ENCODE assay signal across 21 mouse cellular contexts in the genomic region with DNA sequence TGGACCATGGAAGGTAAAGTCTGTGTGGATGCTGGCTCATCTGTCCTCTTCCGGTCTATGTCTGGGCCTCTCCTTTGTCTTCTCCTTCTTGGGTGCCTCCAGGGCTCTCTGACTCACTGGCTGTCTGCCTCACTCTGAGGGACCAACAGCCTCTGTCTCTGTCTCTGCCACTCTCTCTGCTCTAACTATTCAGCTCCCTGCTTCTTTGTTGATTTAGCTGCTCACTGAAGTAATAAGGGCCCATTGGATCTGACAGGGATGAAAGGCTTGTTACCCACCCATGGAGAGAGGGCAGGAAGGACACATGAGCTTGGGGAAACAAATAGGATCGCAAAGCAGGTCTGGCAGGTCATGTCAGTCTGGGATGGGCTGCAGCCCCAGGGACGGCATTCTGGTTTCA. TPM values are rescaled to one million over a fixed set of nuclear protein-coding genes. Genes with fewer than 3 reads are reported as not detected.
DNase-seq lines count a peak whose midpoint lies in the region; ATAC-seq and TF ChIP-seq lines count a peak whose summit lies in the region.
"Had no signal": no experiment of that assay in that cellular context is flagged by ENCODE, and none has a peak within 500 bp of the region (broad histone marks: within the 10 kb centered on the region; RNA-seq: fewer than 3 reads in every experiment).

No protein-coding gene starts in this region.

- H3K36me3 ChIP-seq in kidney, embryonic 14.5 days (ENCODE audit: control insufficient read depth, insufficient read depth, low read length): no peaks in the 10 kb centered on the region
- no peaks in the 10 kb centered on the region for H3K36me3 ChIP-seq in kidney, adult 2 months (ENCODE audit: control insufficient read depth, insufficient read depth, low read length)
- H3K36me3 ChIP-seq in kidney, embryonic 16.5 days (ENCODE audit: insufficient read depth, low read length): no peaks in the 10 kb centered on the region
- H3K36me3 ChIP-seq in lung, embryonic 14.5 days (ENCODE audit: insufficient read depth): no peaks in the 10 kb centered on the region
- H3K36me3 ChIP-seq: embryonic facial prominence, embryonic 13.5 days; embryonic facial prominence, embryonic 15.5 days; forebrain, embryonic 10.5 days; forebrain, embryonic 12.5 days; G1E had no signal

- no peak for TF ChIP-seq CTCF in kidney, adult 2 months (conservative IDR thresholded peaks at IDR 0.05; ENCODE audit: insufficient read depth, insufficient read length, low read depth, low read length)
- no peak for TF ChIP-seq CTCF in lung, embryonic 14.5 days (IDR thresholded peaks at IDR 0.05; ENCODE audit: low read depth)
- no peak for TF ChIP-seq CTCF in lung, adult 2 months (IDR thresholded peaks at IDR 0.05; ENCODE audit: insufficient read depth, low read length)

- H3K9me3 ChIP-seq in kidney, embryonic 14.5 days (ENCODE audit: control insufficient read depth, low read length): no peaks in the 10 kb centered on the region
- no peaks in the 10 kb centered on the region for H3K9me3 ChIP-seq in kidney, embryonic 16.5 days (ENCODE audit: low read length)
- no peaks in the 10 kb centered on the region for H3K9me3 ChIP-seq in lung, embryonic 14.5 days (ENCODE audit: low read depth, low read length)
- H3K9me3 ChIP-seq: embryonic facial prominence, embryonic 13.5 days; embryonic facial prominence, embryonic 15.5 days; forebrain, embryonic 10.5 days; forebrain, embryonic 12.5 days; G1E had no signal

- no peaks in the 10 kb centered on the region for H3K27me3 ChIP-seq in kidney, embryonic 14.5 days (ENCODE audit: control insufficient read depth, insufficient read depth, low read length)
- H3K27me3 ChIP-seq in kidney, adult 2 months (replicated peaks; ENCODE audit: control insufficient read depth, insufficient read depth, low read length): no peaks in the 10 kb centered on the region
- no peaks in the 10 kb centered on the region for H3K27me3 ChIP-seq in kidney, embryonic 16.5 days (ENCODE audit: insufficient read depth, low read length)
- no peaks in the 10 kb centered on the region for H3K27me3 ChIP-seq in lung, embryonic 14.5 days (ENCODE audit: insufficient read depth, low read length)
- H3K27me3 ChIP-seq: CH12.LX; embryonic facial prominence, embryonic 13.5 days; embryonic facial prominence, embryonic 15.5 days; forebrain, embryonic 12.5 days had no signal

- H3K4me3 ChIP-seq in kidney, embryonic 14.5 days (ENCODE audit: low read length): no peak overlapping the region
- no peak overlapping the region for H3K4me3 ChIP-seq in kidney, adult 2 months (ENCODE audit: insufficient read depth, low read depth, low read length)
- H3K4me3 ChIP-seq in kidney, embryonic 16.5 days (ENCODE audit: low read length): no peak overlapping the region
- H3K4me3 ChIP-seq in lung, embryonic 14.5 days (ENCODE audit: low read depth, low read length): no peak overlapping the region
- no peak overlapping the region for H3K4me3 ChIP-seq in lung, adult 2 months (replicated peaks; ENCODE audit: extremely low read depth, low read depth, low read length)
- H3K4me3 ChIP-seq: embryonic facial prominence, embryonic 13.5 days; embryonic facial prominence, embryonic 15.5 days; erythroblast, embryonic 14.5 days; forebrain, embryonic 10.5 days; forebrain, embryonic 12.5 days had no signal

- peak; percentile 12 for DNase-seq in embryo, embryonic 10 days (ENCODE audit: low spot score)
- DNase-seq in embryo, embryonic 11 days: no peak
- no peak for DNase-seq in kidney, adult 2 months
- DNase-seq in kidney, postnatal 36 days: no peak
- no peak for DNase-seq in lung, embryonic 14.5 days
- DNase-seq in lung, adult 2 months: no peak
- DNase-seq: cerebellum, adult 11 months; cerebellum, adult 9-11 months had no signal

- no peak overlapping the region for H3K4me2 ChIP-seq in kidney, embryonic 14.5 days (replicated peaks; ENCODE audit: low read depth, low read length)
- H3K4me2 ChIP-seq in kidney, embryonic 16.5 days (replicated peaks; ENCODE audit: low read depth, low read length): no peak overlapping the region
- H3K4me2 ChIP-seq in lung, embryonic 14.5 days: no peak overlapping the region
- H3K4me2 ChIP-seq: embryonic facial prominence, embryonic 13.5 days; embryonic facial prominence, embryonic 15.5 days; forebrain, embryonic 12.5 days had no signal

- peak; percentile 53; the same call in 1 of the 2 replicates for ATAC-seq in kidney, embryonic 14.5 days (ENCODE audit: low FRiP score, low TSS enrichment)
- ATAC-seq in kidney, embryonic 16.5 days (ENCODE audit: low FRiP score, low TSS enrichment): peak; percentile 44
- ATAC-seq in lung, embryonic 14.5 days (ENCODE audit: insufficient read depth): 0 out of 2 replicates have a peak, but pooled peaks have one; percentile 14
- ATAC-seq: CD4-positive, CD25-positive, alpha-beta regulatory T cell, adult 4 months; forebrain, embryonic 14.5 days; forebrain, embryonic 16.5 days had no signal

- no peak for TF ChIP-seq POLR2A in kidney, adult 2 months (IDR thresholded peaks at IDR 0.05; ENCODE audit: low read depth, low read length)
- TF ChIP-seq POLR2A in lung, adult 2 months (IDR thresholded peaks at IDR 0.05; ENCODE audit: borderline replicate concordance, extremely low read depth, low read depth, low read length): no peak

- 42% methylated on average over 3 of the region's 3 CpGs for WGBS in kidney, embryonic 14.5 days
- WGBS in kidney, adult 2 months: 67% methylated on average over 3 of the region's 3 CpGs
- 47% methylated on average over 3 of the region's 3 CpGs for WGBS in kidney, embryonic 16.5 days
- WGBS in lung, embryonic 14.5 days: 42% methylated on average over 3 of the region's 3 CpGs
- 55% methylated on average over 3 of the region's 3 CpGs for WGBS in lung, adult 2 months

- no peak overlapping the region for H3K9ac ChIP-seq in kidney, embryonic 14.5 days (ENCODE audit: low read depth, low read length)
- no peak overlapping the region for H3K9ac ChIP-seq in kidney, embryonic 16.5 days (replicated peaks; ENCODE audit: low read length)
- H3K9ac ChIP-seq in lung, embryonic 14.5 days: no peak overlapping the region; the same call in 1 of the 2 replicates
- H3K9ac ChIP-seq: embryonic facial prominence, embryonic 13.5 days; embryonic facial prominence, embryonic 15.5 days; forebrain, embryonic 12.5 days had no signal

- no peak overlapping the region for H3K27ac ChIP-seq in kidney, embryonic 14.5 days (ENCODE audit: low read depth, low read length)
- H3K27ac ChIP-seq in kidney, adult 2 months (ENCODE audit: insufficient read depth, low read depth, low read length): no peak overlapping the region
- H3K27ac ChIP-seq in kidney, embryonic 16.5 days (ENCODE audit: low read length): no peak overlapping the region
- H3K27ac ChIP-seq in lung, embryonic 14.5 days (ENCODE audit: low read depth): no peak overlapping the region
- H3K27ac ChIP-seq: embryonic facial prominence, embryonic 13.5 days; embryonic facial prominence, embryonic 15.5 days; forebrain, embryonic 10.5 days; forebrain, embryonic 12.5 days had no signal

- no peaks in the 10 kb centered on the region for H3K4me1 ChIP-seq in kidney, embryonic 14.5 days (ENCODE audit: control insufficient read depth, insufficient read depth, low read length)
- H3K4me1 ChIP-seq in kidney, adult 2 months (ENCODE audit: control insufficient read depth, insufficient read depth, low read length): peaks cover 2% of the 10 kb centered on the region; the same call in 1 of the 2 replicates
- H3K4me1 ChIP-seq in kidney, embryonic 16.5 days (ENCODE audit: insufficient read depth, low read length): no peaks in the 10 kb centered on the region; the same call in 1 of the 2 replicates
- no peaks in the 10 kb centered on the region for H3K4me1 ChIP-seq in lung, embryonic 14.5 days (ENCODE audit: insufficient read depth)
- H3K4me1 ChIP-seq in lung, adult 2 months (ENCODE audit: control insufficient read depth, insufficient read depth, low read length): no peaks in the 10 kb centered on the region
- H3K4me1 ChIP-seq: embryonic facial prominence, embryonic 13.5 days; embryonic facial prominence, embryonic 15.5 days; forebrain, embryonic 12.5 days had no signal

RNA-seq across cellular contexts. Expression of a gene that starts 24.2 kb away (rescaled TPM):
- polyA plus RNA-seq in kidney, embryonic 14.5 days (2014; fragmentation: Nextera tagmentation; extraction: Ambion mirVana): 0.21 and 0.35 TPM in 2 replicates
- polyA plus RNA-seq in kidney, adult 2 months (2012; rRNA removed): 6.5 and 8.2 TPM in 2 replicates
- polyA plus RNA-seq in kidney, embryonic 16.5 days (2015; fragmentation: Nextera tagmentation; extraction: Ambion mirVana): 0.78 and 0.99 TPM in 2 replicates
- polyA plus RNA-seq in lung, embryonic 14.5 days (2014; fragmentation: Nextera tagmentation; extraction: Ambion mirVana): not detected in 2 replicates
- 0.54 and 0.66 TPM in 2 replicates for polyA plus RNA-seq in lung, adult 2 months (2012; rRNA removed)
- polyA plus RNA-seq: CD4-positive, CD25-positive, alpha-beta regulatory T cell, adult 4 months; embryonic facial prominence, embryonic 11.5 days; embryonic facial prominence, embryonic 13.5 days; embryonic facial prominence, embryonic 15.5 days; erythroblast, embryonic 14.5 days; G1E had no signal
